Mouse (Mus musculus) liver, embryonic 16.5 days (tissue): ENCODE measurements at regions not wholly inside any gene's neighbourhood (a gene's known extent, or its start where the extent isn't known, plus 50 kb on each side); places are given as distances from the start of the nearest gene placed in this dataset.
A peak's percentile ranks its signal among the peaks of the same experiment; 100 is the strongest.

ENCODE experiments used
- ATAC-seq: fragments of 200-750 bp; cut with Nextera tagmentation; 2 replicates; pipeline ENCODE4 v1.8.0; 2017; ENCODE audit warnings: low read depth, mild to moderate bottlenecking, moderate number of reproducible peaks, moderate library complexity
- H3K27ac ChIP-seq: fragments of 300-500 bp; sonication (generic); 2 replicates; pipeline ENCODE4 v1.5.1; 2014; ENCODE audit warnings: mild to moderate bottlenecking, low read length
- H3K27me3 ChIP-seq: fragments of 300-500 bp; sonication (generic); 2 replicates; pipeline ENCODE4 v1.6.1; 2014; ENCODE audit warnings: low read depth, low read length, mixed read lengths; ENCODE audit not compliant: control insufficient read depth, insufficient read depth
- H3K36me3 ChIP-seq: fragments of 300-500 bp; sonication (generic); 2 replicates; pipeline ENCODE4 v1.6.1; 2014; ENCODE audit warnings: mild to moderate bottlenecking; ENCODE audit not compliant: control insufficient read depth, insufficient read depth
- H3K4me1 ChIP-seq: fragments of 300-500 bp; sonication (generic); 2 replicates; pipeline ENCODE4 v1.6.1; 2014; ENCODE audit warnings: low read depth, low read length, mixed read lengths; ENCODE audit not compliant: control insufficient read depth
- H3K4me2 ChIP-seq: fragments of 300-500 bp; sonication (generic); 2 replicates; pipeline ENCODE4 v1.6.1; 2014; ENCODE audit warnings: low read depth, low read length, mixed read lengths
- H3K4me3 ChIP-seq: fragments of 300-500 bp; sonication (generic); 2 replicates; pipeline ENCODE4 v1.5.1; 2014; ENCODE audit warnings: low read depth, mild to moderate bottlenecking, low read length
- H3K9ac ChIP-seq: fragments of 300-500 bp; sonication (generic); 2 replicates; pipeline ENCODE4 v1.6.1; 2014; ENCODE audit warnings: low read depth, low read length
- H3K9me3 ChIP-seq: fragments of 300-500 bp; sonication (generic); replicated peaks from 2 replicates; pipeline ENCODE4 v1.6.1; 2016; ENCODE audit warnings: low read length; ENCODE audit not compliant: control insufficient read depth
- WGBS: fragments of 180-500 bp; shearing (Covaris S2); extraction: QIAGEN DNeasy Blood & Tissue Kit; methylation state at CpG from one replicate; pipeline ENCODE4 v1.1.7; 2014; ENCODE audit not compliant: insufficient replicate concordance; 5-methylcytosine and 5-hydroxymethylcytosine counted together

DNA sequence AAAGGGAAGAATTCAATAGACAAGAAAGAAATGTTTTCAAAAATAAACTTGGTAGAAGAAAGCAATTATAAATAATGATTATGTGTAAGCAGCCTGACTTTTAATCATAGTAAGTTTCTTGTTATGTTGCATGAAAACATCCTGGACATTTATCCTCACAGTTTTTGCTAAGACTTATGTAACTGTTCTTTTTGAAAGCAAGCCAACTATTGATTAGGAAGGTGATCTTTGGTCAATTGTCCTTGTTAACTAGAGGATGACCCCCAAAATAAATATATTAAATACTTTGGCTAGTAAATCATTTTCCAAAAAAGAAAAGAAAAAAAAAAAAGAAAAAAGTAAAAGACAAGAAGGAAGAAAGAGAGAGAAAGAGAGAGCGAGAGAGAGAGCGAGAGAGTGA, 92.0 kb upstream of the Speer4f2 start:
- H3K9me3 ChIP-seq = no peaks in the 10 kb centered on the region
- no peak overlapping the region for H3K9ac ChIP-seq
- H3K27ac ChIP-seq = no peak overlapping the region
- no peak for ATAC-seq
- WGBS = 63% methylated on average over 2 of the region's 2 CpGs
- no peaks in the 10 kb centered on the region; the same call in 1 of the 2 replicates for H3K27me3 ChIP-seq
- H3K4me3 ChIP-seq = no peak overlapping the region
- no peaks in the 10 kb centered on the region for H3K4me1 ChIP-seq
- no peaks in the 10 kb centered on the region for H3K36me3 ChIP-seq
- no peak overlapping the region for H3K4me2 ChIP-seq

DNA sequence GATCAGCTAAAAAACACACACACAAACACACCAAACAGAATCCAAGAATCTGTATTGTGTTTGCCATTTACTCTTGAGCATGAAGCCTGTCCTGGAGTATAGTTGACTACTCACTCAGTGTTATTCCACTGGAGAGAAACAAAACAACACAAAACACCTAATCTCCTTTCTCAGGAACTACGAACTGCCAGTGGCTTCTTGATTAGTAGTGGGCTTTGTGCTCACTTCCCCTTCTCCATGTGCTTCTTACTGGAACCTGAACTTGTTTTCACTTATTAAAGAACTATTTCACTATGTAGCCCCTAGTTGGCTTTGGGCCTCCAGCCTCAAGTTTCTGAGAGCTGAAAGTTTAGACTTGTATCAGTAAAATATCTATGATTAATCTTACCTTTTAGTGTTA, 84.0 kb upstream of the Speer4f2 start:
- Histone ChIP-seq H3K4me2 (no peak overlapping the region), H3K9ac (no peak overlapping the region), H3K27me3 (no peaks in the 10 kb centered on the region; the same call in 1 of the 2 replicates), H3K4me3 (no peak overlapping the region), H3K9me3 (no peaks in the 10 kb centered on the region), H3K4me1 (no peaks in the 10 kb centered on the region), H3K27ac (no peak overlapping the region), H3K36me3 (no peaks in the 10 kb centered on the region)
- WGBS = 26% methylated on average over 1 of the region's 1 CpGs
- ATAC-seq = no peak

DNA sequence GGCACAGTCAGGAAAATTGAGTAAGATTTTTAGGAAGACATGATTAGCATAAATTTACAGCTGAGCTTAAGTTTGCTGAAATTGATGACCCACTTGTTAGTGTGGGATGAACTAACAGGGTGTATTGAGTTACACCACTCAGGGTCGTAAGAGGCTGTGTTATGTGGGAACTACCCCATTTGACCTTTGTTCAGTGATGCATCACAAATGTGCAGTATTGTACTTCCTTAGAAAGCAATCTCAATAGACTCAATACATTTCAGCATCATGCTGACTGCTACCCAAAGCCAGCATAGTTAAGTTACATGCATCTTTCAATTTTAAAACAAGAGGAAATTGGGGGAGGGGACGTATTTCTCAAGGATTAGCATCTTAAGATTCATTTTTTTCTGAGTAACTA, 80.4 kb upstream of the Speer4f2 start:
- H3K9me3 ChIP-seq = no peaks in the 10 kb centered on the region

GRCm38 (mm10) chr5:17296571-17297035, 76.4 kb upstream of the Speer4f2 start:
- ATAC-seq = 0 out of 2 replicates have a peak, but pooled peaks have one; percentile 21
- no peaks in the 10 kb centered on the region for H3K27me3 ChIP-seq
- no peak overlapping the region for H3K9ac ChIP-seq
- H3K4me3 ChIP-seq = no peak overlapping the region
- no peaks in the 10 kb centered on the region for H3K9me3 ChIP-seq
- H3K4me2 ChIP-seq = no peak overlapping the region
- no peaks in the 10 kb centered on the region for H3K4me1 ChIP-seq
- WGBS = 49% methylated on average over 4 of the region's 4 CpGs
- no peak overlapping the region for H3K27ac ChIP-seq
- H3K36me3 ChIP-seq = no peaks in the 10 kb centered on the region

More for the DNA sequence above, 80.4 kb upstream of the Speer4f2 start:
- no peak overlapping the region for H3K4me3 ChIP-seq
- H3K27me3 ChIP-seq = no peaks in the 10 kb centered on the region
- H3K36me3 ChIP-seq = no peaks in the 10 kb centered on the region
- H3K4me1 ChIP-seq = no peaks in the 10 kb centered on the region
- no peak overlapping the region for H3K27ac ChIP-seq
- WGBS = 53% methylated on average over 2 of the region's 2 CpGs
- ATAC-seq = no peak
- H3K4me2 ChIP-seq = no peak overlapping the region
- no peak overlapping the region for H3K9ac ChIP-seq

DNA sequence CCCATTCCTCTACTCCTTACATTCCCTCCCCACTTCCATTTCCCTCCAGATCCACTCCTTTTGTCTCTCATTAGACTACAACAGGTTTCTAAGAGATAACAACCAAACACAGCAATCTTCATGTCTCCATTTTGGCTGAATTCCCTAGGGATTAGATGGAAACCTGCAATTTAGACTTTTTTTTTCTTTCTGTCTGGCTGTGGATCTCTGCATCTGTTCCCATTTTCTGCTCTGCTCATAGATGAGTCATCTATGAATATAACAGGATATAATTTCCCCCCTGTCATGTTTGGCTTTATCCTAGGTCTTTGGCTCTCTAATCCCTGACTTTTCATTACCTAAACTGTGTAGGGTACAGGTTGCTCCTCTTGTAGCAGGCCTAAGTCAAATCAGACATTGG, 73.1 kb upstream of the Speer4f2 start:
- Histone ChIP-seq H3K4me3 (no peak overlapping the region), H3K9me3 (no peaks in the 10 kb centered on the region), H3K4me1 (no peaks in the 10 kb centered on the region), H3K27ac (no peak overlapping the region), H3K4me2 (no peak overlapping the region), H3K36me3 (no peaks in the 10 kb centered on the region), H3K9ac (no peak overlapping the region), H3K27me3 (no peaks in the 10 kb centered on the region)
- ATAC-seq = no peak

- ATAC-seq = no peak
- no peaks in the 10 kb centered on the region for H3K36me3 ChIP-seq
- H3K4me2 ChIP-seq = no peak overlapping the region
- H3K27me3 ChIP-seq = no peaks in the 10 kb centered on the region
- no peak overlapping the region for H3K4me3 ChIP-seq
- H3K27ac ChIP-seq = no peak overlapping the region
- no peaks in the 10 kb centered on the region for H3K9me3 ChIP-seq
- H3K4me1 ChIP-seq = no peaks in the 10 kb centered on the region
- H3K9ac ChIP-seq = no peak overlapping the region
Observed at GRCm38 (mm10) chr5:17321501-17321900, 51.5 kb upstream of the Speer4f2 start.
